In the genomic region with DNA sequence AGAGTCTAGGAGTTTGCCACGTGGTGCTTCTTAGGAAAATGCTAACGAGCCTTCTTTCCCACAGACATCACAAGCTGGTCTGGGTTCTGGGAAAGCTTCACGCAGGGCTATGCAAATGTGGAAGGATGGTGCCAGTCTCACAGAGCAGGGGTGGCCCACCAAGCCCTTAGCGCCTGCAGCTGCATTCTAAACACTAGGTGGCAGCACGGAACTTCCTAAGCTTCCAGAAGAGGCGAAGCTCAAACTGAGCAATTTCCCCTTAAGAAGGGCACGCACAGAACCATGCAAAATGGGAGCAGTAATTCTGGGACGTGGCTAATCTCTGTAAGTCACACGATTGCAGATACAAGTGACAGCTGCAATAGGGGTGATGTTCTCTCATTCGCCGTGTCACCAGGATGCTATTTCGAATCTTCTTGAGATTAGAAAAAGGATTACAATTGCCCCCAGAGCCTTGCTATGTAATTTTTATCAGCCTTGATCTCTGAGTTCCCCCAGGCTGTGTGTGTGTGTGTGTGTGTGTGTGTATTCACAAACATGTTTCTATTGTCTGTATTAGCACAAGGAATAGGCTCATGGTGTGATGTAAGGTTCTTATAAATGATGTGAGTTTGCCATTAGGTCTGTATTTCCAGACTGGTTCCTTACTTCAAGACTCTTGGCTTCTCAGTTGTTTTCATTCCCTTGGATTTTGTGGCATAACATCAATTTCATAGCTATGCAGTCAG, we compare ENCODE assay signal across 8 mouse cellular contexts.
DNase-seq lines count a peak whose midpoint lies in the region; ATAC-seq lines count a peak whose summit lies in the region.

No protein-coding gene starts in this region.

- no peak overlapping the region for H3K9ac ChIP-seq in hindbrain, embryonic 11.5 days (ENCODE audit: low read depth, low read length)
- H3K9ac ChIP-seq in lung, embryonic 15.5 days: no peak overlapping the region

- WGBS in hindbrain, embryonic 11.5 days: 9% methylated on average over 12 of the region's 12 CpGs
- 6% methylated on average over 12 of the region's 12 CpGs for whole genome bisulfite sequencing in lung, embryonic 15.5 days

- no peaks in the 10 kb centered on the region for H3K9me3 ChIP-seq in hindbrain, embryonic 11.5 days (ENCODE audit: control insufficient read depth, low read length)
- no peaks in the 10 kb centered on the region for H3K9me3 ChIP-seq in lung, embryonic 15.5 days

- no peak overlapping the region for H3K4me3 ChIP-seq in hindbrain, embryonic 11.5 days (ENCODE audit: low read depth, low read length)
- no peak overlapping the region for H3K4me3 ChIP-seq in lung, embryonic 15.5 days

- H3K4me1 ChIP-seq in hindbrain, embryonic 11.5 days (replicated peaks; ENCODE audit: control insufficient read depth, insufficient read depth, low read length): no peaks in the 10 kb centered on the region
- H3K4me1 ChIP-seq in lung, embryonic 15.5 days: peaks cover 11% of the 10 kb centered on the region

- no peaks in the 10 kb centered on the region for H3K27me3 ChIP-seq in hindbrain, embryonic 11.5 days (ENCODE audit: control insufficient read depth, insufficient read depth, low read length)
- no peaks in the 10 kb centered on the region for H3K27me3 ChIP-seq in lung, embryonic 15.5 days

- DNase-seq in R1 (ENCODE audit: low read depth, low spot score): peak; percentile 85
- DNase-seq in cerebellum, adult 9-10 months: peak; percentile 79
- peak; percentile 91 to 96 for DNase-seq in frontal cortex, adult 2 months (ENCODE audit: extremely low spot score in 1 of 2, low spot score in 1 of 2)
- peak; percentile 90 for DNase-seq in hindbrain, embryonic 11.5 days (ENCODE audit: low spot score)
- DNase-seq in layer of hippocampus, adult 9-11 months: peak; percentile 92
- DNase-seq in retina, postnatal 7 days (ENCODE audit: low read depth, low spot score): peak; percentile 70
- peak; percentile 58 for DNase-seq in yolk sac, embryonic 10.5 days (ENCODE audit: low spot score)

- peak; percentile 90 for ATAC-seq in hindbrain, embryonic 11.5 days (ENCODE audit: low FRiP score)
- ATAC-seq in lung, embryonic 15.5 days (ENCODE audit: borderline replicate concordance, extremely low read depth, low FRiP score, low TSS enrichment): peak; percentile 84; the same call in 1 of the 2 replicates

- no peaks in the 10 kb centered on the region for H3K36me3 ChIP-seq in hindbrain, embryonic 11.5 days (ENCODE audit: control insufficient read depth, insufficient read depth, low read length)
- H3K36me3 ChIP-seq in lung, embryonic 15.5 days: no peaks in the 10 kb centered on the region

- H3K27ac ChIP-seq in hindbrain, embryonic 11.5 days (ENCODE audit: low read depth, low read length): no peak overlapping the region
- no peak overlapping the region for H3K27ac ChIP-seq in lung, embryonic 15.5 days

- H3K4me2 ChIP-seq in hindbrain, embryonic 11.5 days (replicated peaks; ENCODE audit: low read depth, low read length): no peak overlapping the region
- no peak overlapping the region for H3K4me2 ChIP-seq in lung, embryonic 15.5 days
